Mouse (Mus musculus) E14TG2a.4 (cell line): ENCODE results near the gene Ssr1.

Experiments
- H3K27me3 ChIP-seq: 2 replicates; pipeline ENCODE4 v1.6.1; 2014; ENCODE audit warnings: low read length, control low read depth; ENCODE audit not compliant: insufficient read depth
- H3K36me3 ChIP-seq: 2 replicates; pipeline ENCODE4 v1.6.1; 2014; ENCODE audit warnings: low read length, control low read depth; ENCODE audit not compliant: insufficient read depth
- H3K4me1 ChIP-seq: replicated peaks from 2 replicates; pipeline ENCODE4 v1.6.1; 2014; ENCODE audit warnings: low read depth, low read length, control low read depth
- H3K4me3 ChIP-seq: replicated peaks from 2 replicates; pipeline ENCODE4 v1.5.1; 2014; ENCODE audit warnings: mild to moderate bottlenecking, low read length
- H3K9me3 ChIP-seq: 2 replicates; pipeline ENCODE4 v1.6.1; 2014; ENCODE audit warnings: low read length, control low read depth
- CTCF ChIP-seq: conservative IDR thresholded peaks from 2 replicates; pipeline ENCODE4 v1.5.1; 2014; ENCODE audit warnings: low read length
- NANOG ChIP-seq: IDR thresholded peaks from 2 replicates; pipeline ENCODE4 v1.6.1; 2014; ENCODE audit warnings: borderline replicate concordance, low read length, mixed read lengths
- POU5F1 ChIP-seq: IDR thresholded peaks from 2 replicates; pipeline ENCODE4 v1.6.1; 2014; ENCODE audit warnings: low read length, borderline replicate concordance

Ssr1 gene

GRCm38 (mm10) chr13:37923091-37923490 lies 70.9 kb downstream of the Ssr1 start:
- TF ChIP-seq NANOG, result no peak
- TF ChIP-seq CTCF, result no peak
- no peak for TF ChIP-seq POU5F1
- peaks cover 27% of the 10 kb centered on the region for H3K4me1 ChIP-seq
- H3K9me3 ChIP-seq, result no peaks in the 10 kb centered on the region
- H3K36me3 ChIP-seq, result peaks cover 85% of the 10 kb centered on the region
- no peaks in the 10 kb centered on the region for H3K27me3 ChIP-seq
- H3K4me3 ChIP-seq, result no peak overlapping the region

GRCm38 (mm10) chr13:37920727-37921126 lies 73.3 kb downstream of the Ssr1 start:
- H3K36me3 ChIP-seq, result peaks cover 93% of the 10 kb centered on the region
- H3K27me3 ChIP-seq, result no peaks in the 10 kb centered on the region
- H3K4me1 ChIP-seq, result peaks cover 27% of the 10 kb centered on the region
- H3K9me3 ChIP-seq, result no peaks in the 10 kb centered on the region
- no peak for TF ChIP-seq POU5F1
- TF ChIP-seq NANOG, result no peak
- no peak for TF ChIP-seq CTCF
- H3K4me3 ChIP-seq, result no peak overlapping the region

- Histone ChIP-seq H3K36me3 (peaks cover 84% of the 10 kb centered on the region), H3K9me3 (no peaks in the 10 kb centered on the region), H3K4me3 (no peak overlapping the region), H3K4me1 (peaks cover 21% of the 10 kb centered on the region), H3K27me3 (no peaks in the 10 kb centered on the region)
- TF ChIP-seq NANOG (no peak), POU5F1 (no peak), CTCF (no peak)
Measured at GRCm38 (mm10) chr13:37919711-37920277, 74.2 kb downstream of the Ssr1 start.

GRCm38 (mm10) chr13:37918336-37919261 lies 75.4 kb downstream of the Ssr1 start:
- TF ChIP-seq POU5F1 (no peak), NANOG (no peak)
- Histone ChIP-seq H3K4me3 (no peak overlapping the region), H3K4me1 (peaks cover 14% of the 10 kb centered on the region), H3K27me3 (no peaks in the 10 kb centered on the region), H3K36me3 (peaks cover 84% of the 10 kb centered on the region), H3K9me3 (no peaks in the 10 kb centered on the region)
